Mouse (Mus musculus): ENCODE data around the gene Lsm14b.

- TF ChIP-seq CTCF (conservative IDR thresholded peaks at IDR 0.05; ENCODE audit: low read length) (no peak), POU5F1 (IDR thresholded peaks at IDR 0.05; ENCODE audit: borderline replicate concordance, low read length) (no peak), NANOG (IDR thresholded peaks at IDR 0.05; ENCODE audit: borderline replicate concordance, low read length) (no peak)
Measured at GRCm38 (mm10) chr2:180072886-180073285, 48.1 kb downstream of the Lsm14b start.

All from E14TG2a.4 (cell line).